Mouse (Mus musculus): ENCODE results near the gene Ahrr. TPM values are rescaled to one million over a fixed set of nuclear protein-coding genes. Genes with fewer than 3 reads are reported as not detected.
A peak's percentile ranks its signal among the peaks of the same experiment; 100 is the strongest.

The Ahrr gene
- polyA plus RNA-seq (2015; fragmentation: Nextera tagmentation; extraction: Ambion mirVana), result 0.26 and 0.64 TPM in 2 replicates

- Histone ChIP-seq H3K4me2 (peak within 1 kb of the TSS; percentile 48), H3K9ac (no peak within 1 kb of the TSS), H3K27me3 (peaks cover 6% of the 10 kb centered on the region; the same call in 1 of the 2 replicates), H3K4me1 (replicated peaks) (no peaks in the 10 kb centered on the region), H3K27ac (replicated peaks) (no peak within 1 kb of the TSS), H3K4me3 (peak within 1 kb of the TSS; percentile 24), H3K9me3 (no peaks in the 10 kb centered on the region), H3K36me3 (no peaks in the 10 kb centered on the region)
- peak; percentile 34; the same call in 1 of the 2 replicates for ATAC-seq (ENCODE audit: low FRiP score, low read depth)
- WGBS, result 1% methylated on average over 27 of the region's 27 CpGs
Measured at GRCm38 (mm10) chr13:74292167-74292566, at the start of gene Ahrr. TSS of gene Ahrr (minus strand) at chr13:74292331.

GRCm38 (mm10) chr13:74341036-74341435 is 48.9 kb upstream of the Ahrr start:
- Histone ChIP-seq H3K36me3 (peaks cover 73% of the 10 kb centered on the region), H3K4me3 (no peak overlapping the region), H3K9ac (no peak overlapping the region), H3K4me1 (replicated peaks) (no peaks in the 10 kb centered on the region), H3K9me3 (no peaks in the 10 kb centered on the region), H3K4me2 (no peak overlapping the region), H3K27ac (replicated peaks) (no peak overlapping the region), H3K27me3 (no peaks in the 10 kb centered on the region)
- peak; percentile 61; the same call in 1 of the 2 replicates for ATAC-seq (ENCODE audit: low FRiP score, low read depth)
- 48% methylated on average over 3 of the region's 3 CpGs for WGBS

- Histone ChIP-seq H3K4me2 (no peak overlapping the region), H3K27me3 (no peaks in the 10 kb centered on the region), H3K4me1 (replicated peaks) (no peaks in the 10 kb centered on the region), H3K27ac (replicated peaks) (no peak overlapping the region), H3K36me3 (peaks cover 75% of the 10 kb centered on the region), H3K4me3 (no peak overlapping the region), H3K9ac (no peak overlapping the region), H3K9me3 (no peaks in the 10 kb centered on the region)
- ATAC-seq (ENCODE audit: low FRiP score, low read depth), result no peak
Measured at GRCm38 (mm10) chr13:74329321-74329720, 37.2 kb upstream of the Ahrr start.

GRCm38 (mm10) chr13:74317170-74317849 is 25.2 kb upstream of the Ahrr start, which contains the start of gene Pdcd6:
TSS of gene Pdcd6 (minus strand) at chr13:74317580.
- under 1% methylated on average over 36 of the region's 36 CpGs for WGBS
- Histone ChIP-seq H3K4me3 (peak within 1 kb of the TSS; percentile 78), H3K36me3 (peaks cover 26% of the 10 kb centered on the region), H3K4me2 (peak within 1 kb of the TSS; percentile 72), H3K9me3 (no peaks in the 10 kb centered on the region), H3K27me3 (no peaks in the 10 kb centered on the region), H3K4me1 (replicated peaks) (peaks cover 13% of the 10 kb centered on the region), H3K27ac (replicated peaks) (peak within 1 kb of the TSS; percentile 69), H3K9ac (peak within 1 kb of the TSS; percentile 88)
- peak; percentile 99 for ATAC-seq (ENCODE audit: low FRiP score, low read depth)

GRCm38 (mm10) chr13:74316789-74317169 is 24.6 kb upstream of the Ahrr start:
- Histone ChIP-seq H3K4me1 (replicated peaks) (peaks cover 13% of the 10 kb centered on the region), H3K9me3 (no peaks in the 10 kb centered on the region), H3K36me3 (peaks cover 20% of the 10 kb centered on the region), H3K27ac (replicated peaks) (peak overlapping the region; percentile 69), H3K4me2 (peak overlapping the region; percentile 72), H3K4me3 (peak overlapping the region; percentile 78), H3K27me3 (no peaks in the 10 kb centered on the region), H3K9ac (peak overlapping the region; percentile 88)
- ATAC-seq (ENCODE audit: low FRiP score, low read depth), result no peak
- 4% methylated on average over 15 of the region's 15 CpGs for WGBS

GRCm38 (mm10) chr13:74316386-74316785 is 24.3 kb upstream of the Ahrr start:
- 30% methylated on average over 4 of the region's 4 CpGs for WGBS
- no peak for ATAC-seq (ENCODE audit: low FRiP score, low read depth)
- peak overlapping the region; percentile 72 for H3K4me2 ChIP-seq
- peaks cover 13% of the 10 kb centered on the region for H3K4me1 ChIP-seq (replicated peaks)
- peaks cover 16% of the 10 kb centered on the region for H3K36me3 ChIP-seq
- peak overlapping the region; percentile 69 for H3K27ac ChIP-seq (replicated peaks)
- H3K9ac ChIP-seq, result peak overlapping the region; percentile 88
- peak overlapping the region; percentile 78 for H3K4me3 ChIP-seq
- no peaks in the 10 kb centered on the region for H3K27me3 ChIP-seq
- H3K9me3 ChIP-seq, result no peaks in the 10 kb centered on the region

GRCm38 (mm10) chr13:74314616-74315015 is 22.5 kb upstream of the Ahrr start:
- Histone ChIP-seq H3K9me3 (no peaks in the 10 kb centered on the region), H3K4me1 (replicated peaks) (peaks cover 13% of the 10 kb centered on the region), H3K27ac (replicated peaks) (no peak overlapping the region), H3K27me3 (no peaks in the 10 kb centered on the region), H3K4me3 (no peak overlapping the region), H3K4me2 (no peak overlapping the region), H3K9ac (no peak overlapping the region), H3K36me3 (peaks cover 20% of the 10 kb centered on the region)
- 97% methylated on average over 3 of the region's 3 CpGs for WGBS
- ATAC-seq (ENCODE audit: low FRiP score, low read depth), result no peak

- Histone ChIP-seq H3K4me1 (replicated peaks) (no peaks in the 10 kb centered on the region), H3K36me3 (peaks cover 76% of the 10 kb centered on the region), H3K4me2 (no peak overlapping the region), H3K27ac (replicated peaks) (no peak overlapping the region), H3K9ac (no peak overlapping the region), H3K9me3 (no peaks in the 10 kb centered on the region), H3K4me3 (no peak overlapping the region), H3K27me3 (no peaks in the 10 kb centered on the region)
- ATAC-seq (ENCODE audit: low FRiP score, low read depth), result no peak
- WGBS, result 94% methylated on average over 1 of the region's 1 CpGs
Measured at GRCm38 (mm10) chr13:74305780-74306179, 13.6 kb upstream of the Ahrr start.

GRCm38 (mm10) chr13:74305380-74305779 is 13.2 kb upstream of the Ahrr start:
- Histone ChIP-seq H3K36me3 (peaks cover 72% of the 10 kb centered on the region), H3K4me1 (replicated peaks) (no peaks in the 10 kb centered on the region), H3K4me3 (no peak overlapping the region), H3K9me3 (no peaks in the 10 kb centered on the region), H3K9ac (no peak overlapping the region), H3K4me2 (no peak overlapping the region), H3K27me3 (no peaks in the 10 kb centered on the region), H3K27ac (replicated peaks) (no peak overlapping the region)
- 91% methylated on average over 6 of the region's 6 CpGs for WGBS
- ATAC-seq (ENCODE audit: low FRiP score, low read depth), result no peak

- Histone ChIP-seq H3K4me2 (no peak overlapping the region), H3K36me3 (peaks cover 45% of the 10 kb centered on the region), H3K9me3 (no peaks in the 10 kb centered on the region), H3K4me1 (replicated peaks) (no peaks in the 10 kb centered on the region), H3K9ac (no peak overlapping the region), H3K27ac (replicated peaks) (no peak overlapping the region), H3K27me3 (no peaks in the 10 kb centered on the region), H3K4me3 (no peak overlapping the region)
- 86% methylated on average over 10 of the region's 10 CpGs for WGBS
- 0 out of 2 replicates have a peak, but pooled peaks have one; percentile 2 for ATAC-seq (ENCODE audit: low FRiP score, low read depth)
Measured at GRCm38 (mm10) chr13:74302050-74303037, 10.2 kb upstream of the Ahrr start.

- H3K4me1 ChIP-seq (replicated peaks), result no peaks in the 10 kb centered on the region
- H3K27ac ChIP-seq (replicated peaks), result no peak overlapping the region
- no peaks in the 10 kb centered on the region for H3K9me3 ChIP-seq
- H3K9ac ChIP-seq, result no peak overlapping the region
- H3K4me3 ChIP-seq, result no peak overlapping the region
- WGBS, result 80% methylated on average over 6 of the region's 6 CpGs
- H3K4me2 ChIP-seq, result no peak overlapping the region
- peaks cover 38% of the 10 kb centered on the region for H3K36me3 ChIP-seq
- H3K27me3 ChIP-seq, result no peaks in the 10 kb centered on the region
- ATAC-seq (ENCODE audit: low FRiP score, low read depth), result peak; percentile 65; the same call in 1 of the 2 replicates
Measured at GRCm38 (mm10) chr13:74301607-74301984, 9.5 kb upstream of the Ahrr start.

All from hindbrain, embryonic 15.5 days (tissue).